Mouse (Mus musculus) small intestine, adult 2 months (tissue): ENCODE results near the gene Pef1.

ENCODE experiments used
- CTCF ChIP-seq: fragments of 200-500 bp; IDR thresholded peaks from 2 replicates; pipeline ENCODE4 v1.5.1; 2012; ENCODE audit warnings: low read depth, mild to moderate bottlenecking, control low read depth, inconsistent platforms, low read length, moderate library complexity, mixed read lengths; ENCODE audit not compliant: insufficient replicate concordance, insufficient read length; ENCODE audit errors: extremely low read depth
- POLR2A ChIP-seq: fragments of 200-500 bp; IDR thresholded peaks from 2 replicates; pipeline ENCODE4 v1.6.1; 2012; ENCODE audit warnings: low read depth, mild to moderate bottlenecking, control low read depth, inconsistent platforms, low read length, moderate library complexity

DNA sequence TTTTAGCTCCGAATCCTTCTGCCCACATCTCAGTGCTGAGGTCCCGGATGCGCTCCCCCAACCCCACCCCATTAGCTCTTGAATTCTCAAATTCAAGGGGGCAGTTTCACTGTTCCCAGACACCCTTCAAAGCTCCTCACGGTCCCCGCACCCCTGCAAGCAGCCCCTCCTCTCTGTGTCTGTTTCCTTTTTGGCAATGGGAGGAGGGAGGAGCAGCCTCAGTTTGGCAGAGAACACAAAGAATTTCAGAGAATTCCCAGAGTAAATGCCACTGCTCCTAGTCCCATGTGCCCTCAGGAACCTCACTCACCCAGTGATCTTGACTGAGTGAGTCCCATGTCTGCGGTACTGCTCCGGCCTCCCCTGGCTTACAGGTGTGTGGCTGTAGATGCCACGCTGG is 64.2 kb downstream of the Pef1 start:
- no peak for TF ChIP-seq CTCF
- TF ChIP-seq POLR2A = no peak
